Mouse (Mus musculus): ENCODE measurements around the gene Gm44579. TPM values are rescaled to one million over a fixed set of nuclear protein-coding genes. Genes with fewer than 3 reads are reported as not detected.

The Gm44579 gene
- polyA plus RNA-seq, 1 experiment from 2014 or later, result not detected

DNA sequence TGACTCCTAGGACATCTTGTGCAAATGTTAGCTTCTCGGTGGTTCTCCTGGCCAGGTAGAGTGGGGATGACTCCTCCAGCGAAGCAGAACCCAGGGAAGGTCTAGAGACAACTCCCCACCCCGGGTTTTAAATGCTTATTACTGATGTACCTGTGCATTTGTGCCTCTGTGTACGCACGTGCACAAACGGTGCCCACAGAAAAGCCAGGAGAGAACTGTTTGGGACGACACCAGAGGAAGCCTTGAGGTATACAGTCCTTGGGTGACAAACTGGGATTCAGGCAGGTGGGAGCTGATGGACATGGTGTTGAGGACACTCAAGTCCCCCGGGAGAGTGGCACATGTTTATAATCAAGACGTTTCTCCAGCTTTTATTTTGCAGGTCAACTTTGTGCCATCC, 49.9 kb downstream of the Gm44579 start:
- Histone ChIP-seq H3K27me3 (replicated peaks; ENCODE audit: insufficient read depth, low read length) (peaks cover 42% of the 10 kb centered on the region), H3K27ac (ENCODE audit: low read length) (no peak overlapping the region), H3K9me3 (ENCODE audit: low read length) (no peaks in the 10 kb centered on the region), H3K36me3 (ENCODE audit: insufficient read depth, low read length) (no peaks in the 10 kb centered on the region), H3K4me3 (ENCODE audit: low read depth, low read length) (no peak overlapping the region), H3K9ac (replicated peaks; ENCODE audit: low read depth) (no peak overlapping the region), H3K4me2 (replicated peaks; ENCODE audit: low read depth, low read length) (no peak overlapping the region), H3K4me1 (ENCODE audit: insufficient read depth, low read depth, low read length) (no peaks in the 10 kb centered on the region)
- WGBS, result 56% methylated on average over 9 of the region's 9 CpGs
- DNase-seq (ENCODE audit: low spot score) (no peak), ATAC-seq (no peak)
- no peak for TF ChIP-seq EP300 (IDR thresholded peaks at IDR 0.05)
- TF ChIP-seq CTCF (IDR thresholded peaks at IDR 0.05), result no peak

DNA sequence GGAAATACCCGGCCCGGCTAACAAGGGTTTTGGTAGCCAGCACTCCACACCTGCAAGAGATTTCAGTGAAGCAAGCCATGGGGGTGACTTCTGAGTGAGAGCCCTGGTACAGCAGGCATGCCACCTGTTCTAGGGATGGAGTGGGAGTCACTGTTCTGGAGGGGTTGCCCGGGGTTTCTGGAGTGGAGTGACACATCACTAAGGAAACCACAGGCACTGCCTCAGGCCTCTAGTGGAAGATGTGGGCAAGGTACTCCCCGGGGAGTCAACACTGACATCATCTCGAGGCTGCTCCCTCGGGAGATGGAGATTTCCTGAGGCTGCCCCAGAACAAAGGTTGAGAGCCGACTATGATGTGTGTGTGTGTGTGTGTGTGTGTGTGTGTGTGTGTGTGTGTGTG, 50.4 kb downstream of the Gm44579 start:
- no peak overlapping the region for H3K9ac ChIP-seq (replicated peaks; ENCODE audit: low read depth)
- no peaks in the 10 kb centered on the region for H3K36me3 ChIP-seq (ENCODE audit: insufficient read depth, low read length)
- H3K9me3 ChIP-seq (ENCODE audit: low read length), result no peaks in the 10 kb centered on the region
- peaks cover 42% of the 10 kb centered on the region for H3K27me3 ChIP-seq (replicated peaks; ENCODE audit: insufficient read depth, low read length)
- TF ChIP-seq EP300 (IDR thresholded peaks at IDR 0.05), result no peak
- no peak for TF ChIP-seq CTCF (IDR thresholded peaks at IDR 0.05)
- no peak overlapping the region for H3K27ac ChIP-seq (ENCODE audit: low read length)
- 28% methylated on average over 7 of the region's 7 CpGs for WGBS
- no peak overlapping the region for H3K4me3 ChIP-seq (ENCODE audit: low read depth, low read length)
- ATAC-seq (no peak), DNase-seq (ENCODE audit: low spot score) (peak; percentile 17)
- H3K4me1 ChIP-seq (ENCODE audit: insufficient read depth, low read depth, low read length), result no peaks in the 10 kb centered on the region
- no peak overlapping the region for H3K4me2 ChIP-seq (replicated peaks; ENCODE audit: low read depth, low read length)

DNA sequence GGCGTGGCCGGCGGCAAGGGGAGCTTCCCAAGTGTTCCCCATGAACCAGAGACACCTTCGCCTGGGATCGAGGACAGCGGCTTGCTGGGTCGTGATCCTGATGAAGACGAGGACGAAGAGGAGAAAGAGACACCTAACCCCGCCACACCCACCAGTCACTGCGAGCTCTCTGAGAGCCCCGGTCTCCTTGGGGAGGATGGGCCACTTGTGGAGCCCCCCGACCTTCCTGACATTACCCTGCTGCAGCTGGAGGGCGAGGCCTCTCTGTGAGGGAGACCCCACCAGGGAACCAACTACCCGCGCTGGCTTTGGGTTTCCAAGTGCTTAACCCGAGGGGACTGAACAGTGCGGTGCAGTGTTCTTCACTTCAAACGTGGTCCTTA, 52.2 kb downstream of the Gm44579 start:
- 5% methylated on average over 19 of the region's 19 CpGs for WGBS
- no peak for TF ChIP-seq CTCF (IDR thresholded peaks at IDR 0.05)
- no peak overlapping the region for H3K4me3 ChIP-seq (ENCODE audit: low read depth, low read length)
- no peak for DNase-seq (ENCODE audit: low spot score)
- H3K9ac ChIP-seq (replicated peaks; ENCODE audit: low read depth), result no peak overlapping the region
- no peak overlapping the region for H3K4me2 ChIP-seq (replicated peaks; ENCODE audit: low read depth, low read length)
- H3K27ac ChIP-seq (ENCODE audit: low read length), result no peak overlapping the region
- no peaks in the 10 kb centered on the region for H3K36me3 ChIP-seq (ENCODE audit: insufficient read depth, low read length)
- no peaks in the 10 kb centered on the region for H3K9me3 ChIP-seq (ENCODE audit: low read length)
- H3K4me1 ChIP-seq (ENCODE audit: insufficient read depth, low read depth, low read length), result no peaks in the 10 kb centered on the region
- no peak for ATAC-seq
- H3K27me3 ChIP-seq (replicated peaks; ENCODE audit: insufficient read depth, low read length), result peaks cover 39% of the 10 kb centered on the region

DNA sequence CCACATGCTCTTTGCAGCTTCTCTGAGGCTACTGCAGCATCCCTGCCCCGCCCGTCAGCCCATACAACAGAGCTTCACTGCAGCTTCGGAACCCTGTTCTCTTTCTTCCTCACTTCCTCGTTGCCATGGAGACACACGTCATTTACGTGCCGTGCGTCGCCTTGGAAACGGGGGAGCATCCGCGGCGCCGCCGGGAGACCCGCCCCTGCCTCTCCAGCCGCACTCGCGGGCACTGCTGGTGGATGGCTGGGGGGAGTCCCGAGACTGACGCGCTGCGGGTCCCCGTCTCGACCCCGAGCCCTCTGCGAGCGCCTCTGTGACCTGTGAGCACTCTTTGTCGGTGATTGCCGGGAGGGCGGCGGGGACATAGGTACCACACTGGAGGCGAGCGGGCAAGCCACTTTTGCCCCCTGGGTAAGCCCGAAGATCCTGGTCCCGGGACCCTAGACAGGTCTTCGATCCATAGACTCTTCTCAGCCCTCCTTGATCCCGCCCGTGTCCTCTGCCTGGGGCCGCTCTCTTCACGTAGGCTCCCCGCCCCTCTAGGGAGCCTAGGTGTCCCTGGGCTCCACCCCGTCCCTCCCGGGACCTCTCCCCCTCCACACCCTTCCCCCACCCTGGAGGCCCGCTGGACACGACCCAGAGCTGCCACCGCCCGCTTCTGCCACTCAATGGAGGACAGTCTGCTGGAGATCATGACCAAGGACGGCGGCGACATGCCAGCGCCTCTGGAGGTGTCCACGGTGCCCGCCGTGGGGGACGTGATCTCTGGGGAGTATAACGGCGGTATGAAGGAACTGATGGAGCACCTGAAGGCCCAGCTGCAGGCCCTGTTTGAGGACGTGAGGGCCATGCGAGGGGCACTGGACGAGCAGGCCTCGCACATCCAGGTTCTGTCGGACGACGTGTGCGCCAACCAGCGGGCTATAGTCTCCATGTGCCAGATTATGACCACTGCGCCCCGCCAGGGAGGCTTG, 52.8 kb downstream of the Gm44579 start:
- TF ChIP-seq EP300 (IDR thresholded peaks at IDR 0.05) (no peak), CTCF (IDR thresholded peaks at IDR 0.05) (no peak)

DNA sequence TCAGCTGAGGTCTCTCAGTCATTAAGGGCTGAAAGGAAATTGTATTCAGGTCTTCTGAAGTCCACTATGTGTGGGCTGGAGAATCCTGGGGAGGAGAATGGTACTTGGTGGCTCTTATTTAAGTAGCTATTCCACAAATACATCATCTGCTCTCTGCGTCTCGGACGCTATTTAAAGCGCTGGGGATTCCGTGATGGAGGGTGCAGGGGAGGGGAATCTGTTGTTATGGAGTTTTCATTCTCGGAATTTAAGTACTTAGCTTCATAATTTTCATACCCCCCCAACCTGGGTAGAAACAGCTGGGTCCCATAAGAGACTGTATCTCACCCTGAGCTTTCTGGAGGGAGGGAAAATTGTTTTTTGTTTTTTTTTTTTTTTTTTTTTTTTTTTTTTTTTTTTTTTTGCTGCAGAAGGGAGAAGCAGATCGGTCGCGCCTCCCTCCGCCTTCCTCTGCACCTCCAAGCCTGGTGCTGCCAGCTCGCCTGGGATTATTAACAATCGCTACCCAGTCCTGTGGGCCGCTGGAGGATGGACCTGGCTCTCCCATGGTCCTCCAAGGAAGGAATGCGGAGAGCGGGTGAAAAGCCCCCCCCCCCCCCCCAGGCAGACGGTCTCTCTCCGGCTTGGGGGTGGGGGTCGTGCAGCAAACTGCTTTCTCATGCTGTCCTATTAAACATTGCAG, 53.7 kb downstream of the Gm44579 start, which contains the start of gene Ccdc184:
Ccdc184 (plus strand) TSS at position 196 of the 682 bp plus-strand sequence.
- 7% methylated on average over 15 of the region's 18 CpGs for WGBS
- H3K4me3 ChIP-seq (ENCODE audit: low read depth, low read length), result peak within 1 kb of the TSS; percentile 20; the same call in 1 of the 2 replicates
- TF ChIP-seq EP300 (IDR thresholded peaks at IDR 0.05), result no peak
- no peak for TF ChIP-seq CTCF (IDR thresholded peaks at IDR 0.05)
- no peak within 1 kb of the TSS for H3K27ac ChIP-seq (ENCODE audit: low read length)
- no peaks in the 10 kb centered on the region for H3K36me3 ChIP-seq (ENCODE audit: insufficient read depth, low read length)
- DNase-seq (ENCODE audit: low spot score), result no peak
- no peak within 1 kb of the TSS for H3K9ac ChIP-seq (replicated peaks; ENCODE audit: low read depth)
- peak within 1 kb of the TSS; percentile 29; the same call in 1 of the 2 replicates for H3K4me2 ChIP-seq (replicated peaks; ENCODE audit: low read depth, low read length)
- H3K4me1 ChIP-seq (ENCODE audit: insufficient read depth, low read depth, low read length), result no peaks in the 10 kb centered on the region
- ATAC-seq, result 0 out of 2 replicates have a peak, but pooled peaks have one; percentile 1
- H3K9me3 ChIP-seq (ENCODE audit: low read length), result no peaks in the 10 kb centered on the region
- H3K27me3 ChIP-seq (replicated peaks; ENCODE audit: insufficient read depth, low read length), result peaks cover 39% of the 10 kb centered on the region

More for the DNA sequence above, 52.8 kb downstream of the Gm44579 start:
- no peaks in the 10 kb centered on the region for H3K4me1 ChIP-seq (ENCODE audit: insufficient read depth, low read depth, low read length)
- peak overlapping the region; percentile 29; the same call in 1 of the 2 replicates for H3K4me2 ChIP-seq (replicated peaks; ENCODE audit: low read depth, low read length)
- 2% methylated on average over 66 of the region's 69 CpGs for WGBS
- no peak overlapping the region for H3K9ac ChIP-seq (replicated peaks; ENCODE audit: low read depth)
- ATAC-seq (peak; percentile 63), DNase-seq (ENCODE audit: low spot score) (peak; percentile 85)
- peak overlapping the region; percentile 20; the same call in 1 of the 2 replicates for H3K4me3 ChIP-seq (ENCODE audit: low read depth, low read length)
- H3K27ac ChIP-seq (ENCODE audit: low read length), result no peak overlapping the region
- no peaks in the 10 kb centered on the region for H3K36me3 ChIP-seq (ENCODE audit: insufficient read depth, low read length)
- H3K27me3 ChIP-seq (replicated peaks; ENCODE audit: insufficient read depth, low read length), result peaks cover 39% of the 10 kb centered on the region
- no peaks in the 10 kb centered on the region for H3K9me3 ChIP-seq (ENCODE audit: low read length)

DNA sequence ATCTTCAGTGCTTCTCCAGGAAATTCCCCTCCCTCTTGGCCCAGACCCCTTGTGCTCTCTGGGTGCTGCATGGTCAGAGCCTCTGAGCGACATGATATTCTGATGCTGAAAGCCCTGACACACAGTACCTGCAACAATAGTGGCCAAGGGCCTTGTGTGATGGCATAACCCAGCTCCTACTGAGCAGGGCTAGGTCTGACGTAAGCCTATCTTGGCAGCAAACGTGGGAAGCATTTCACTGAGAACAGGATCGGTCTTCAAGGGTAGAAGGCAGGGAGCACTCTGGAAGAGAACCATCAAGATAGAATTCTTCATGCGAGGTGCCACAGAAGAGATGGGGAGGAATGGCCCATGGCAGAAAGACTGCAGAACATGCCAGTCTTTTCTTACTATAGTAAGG, 55.3 kb downstream of the Gm44579 start, which contains the start of gene Asb8:
Asb8 (minus strand) TSS at position 101 of the 400 bp plus-strand sequence.
- no peak within 1 kb of the TSS for H3K4me3 ChIP-seq (ENCODE audit: low read depth, low read length)
- ATAC-seq (no peak), DNase-seq (ENCODE audit: low spot score) (no peak)
- 74% methylated on average over 5 of the region's 5 CpGs for WGBS
- H3K9ac ChIP-seq (replicated peaks; ENCODE audit: low read depth), result no peak within 1 kb of the TSS
- no peaks in the 10 kb centered on the region for H3K4me1 ChIP-seq (ENCODE audit: insufficient read depth, low read depth, low read length)
- H3K36me3 ChIP-seq (ENCODE audit: insufficient read depth, low read length), result no peaks in the 10 kb centered on the region
- no peaks in the 10 kb centered on the region for H3K9me3 ChIP-seq (ENCODE audit: low read length)
- H3K27me3 ChIP-seq (replicated peaks; ENCODE audit: insufficient read depth, low read length), result peaks cover 34% of the 10 kb centered on the region
- no peak within 1 kb of the TSS for H3K4me2 ChIP-seq (replicated peaks; ENCODE audit: low read depth, low read length)
- TF ChIP-seq CTCF (IDR thresholded peaks at IDR 0.05), result no peak
- TF ChIP-seq EP300 (IDR thresholded peaks at IDR 0.05), result no peak
- no peak within 1 kb of the TSS for H3K27ac ChIP-seq (ENCODE audit: low read length)

All from lung, postnatal 0 days (tissue).